Mouse (Mus musculus) retina, embryonic 14.5 days (tissue): ENCODE data around the gene Acot12.
"Not testable (repeated sequence)": the region's sequence is repeated elsewhere in the genome, so short reads cannot be mapped to it uniquely, and the experiment has no call there.

Source experiments
- DNase-seq: peaks from one replicate; pipeline ENCODE4 v3.0.0-alpha.2; 2015; ENCODE audit warnings: low spot score

Acot12 gene

GRCm38 (mm10) chr13:91760302-91761050 lies 19.2 kb downstream of the Acot12 start:
- no peak for DNase-seq

GRCm38 (mm10) chr13:91761654-91762445 lies 20.5 kb downstream of the Acot12 start:
- DNase-seq = no peak

GRCm38 (mm10) chr13:91763654-91764053 lies 22.3 kb downstream of the Acot12 start:
- DNase-seq = not testable (repeated sequence)

- DNase-seq = no peak
Measured at GRCm38 (mm10) chr13:91765627-91766026, 24.3 kb downstream of the Acot12 start.

- DNase-seq = no peak
Measured at GRCm38 (mm10) chr13:91768683-91769651, 27.7 kb downstream of the Acot12 start.

GRCm38 (mm10) chr13:91778092-91778491 lies 36.8 kb downstream of the Acot12 start:
- DNase-seq = no peak

GRCm38 (mm10) chr13:91779892-91780291 lies 38.6 kb downstream of the Acot12 start:
- no peak for DNase-seq

GRCm38 (mm10) chr13:91792035-91792434 lies 50.7 kb downstream of the Acot12 start:
- DNase-seq = no peak

GRCm38 (mm10) chr13:91794926-91795436 lies 53.7 kb downstream of the Acot12 start:
- no peak for DNase-seq

GRCm38 (mm10) chr13:91795593-91795992 lies 54.3 kb downstream of the Acot12 start:
- no peak for DNase-seq

- no peak for DNase-seq
Measured at GRCm38 (mm10) chr13:91796003-91796402, 54.7 kb downstream of the Acot12 start.

GRCm38 (mm10) chr13:91796916-91797315 lies 55.6 kb downstream of the Acot12 start:
- no peak for DNase-seq

GRCm38 (mm10) chr13:91797442-91797841 lies 56.1 kb downstream of the Acot12 start:
- no peak for DNase-seq

GRCm38 (mm10) chr13:91801726-91802125 lies 60.4 kb downstream of the Acot12 start:
- DNase-seq = no peak

- DNase-seq = peak; percentile 87
Measured at GRCm38 (mm10) chr13:91807155-91807839, 66.0 kb downstream of the Acot12 start, which contains the start of gene Zcchc9. Zcchc9 (minus strand) TSS chr13:91807705.

- DNase-seq = peak; percentile 9
Measured at GRCm38 (mm10) chr13:91807874-91808575, 66.7 kb downstream of the Acot12 start.

GRCm38 (mm10) chr13:91809476-91809875 lies 68.2 kb downstream of the Acot12 start:
- peak; percentile 13 for DNase-seq

GRCm38 (mm10) chr13:91814670-91815069 lies 73.4 kb downstream of the Acot12 start:
- DNase-seq = no peak

- DNase-seq = peak; percentile 2
Measured at GRCm38 (mm10) chr13:91823735-91824134, 82.4 kb downstream of the Acot12 start.

- DNase-seq = no peak
Measured at GRCm38 (mm10) chr13:91824845-91825550, 83.7 kb downstream of the Acot12 start.
